Mouse (Mus musculus): Measurements from ENCODE around the gene Ovca2.

Ovca2 gene

DNA sequence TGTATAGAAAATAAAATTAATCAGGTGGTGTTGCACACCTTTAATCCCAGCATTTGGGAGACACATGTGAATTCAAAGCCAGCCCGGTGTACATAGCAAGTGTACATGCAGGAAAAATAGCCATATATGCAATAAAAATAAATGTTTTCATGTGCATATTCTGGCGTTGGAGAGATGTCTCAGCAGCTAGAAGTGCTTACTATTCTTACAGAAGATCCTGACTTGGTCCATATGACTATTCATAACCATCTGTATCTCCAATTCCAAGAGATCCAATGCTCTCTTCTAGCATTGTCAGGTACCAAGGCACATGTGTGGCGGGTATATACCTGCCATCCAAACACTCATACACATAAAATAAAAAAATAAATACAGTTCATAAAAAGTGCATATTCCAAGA, 52.3 kb downstream of the Ovca2 start:
- no peak for DNase-seq (ENCODE audit: low spot score in 2 of 2)
